Mouse (Mus musculus) embryonic facial prominence, embryonic 15.5 days (tissue): ENCODE measurements around the gene Mycn. TPM values are rescaled to one million over a fixed set of nuclear protein-coding genes. Genes with fewer than 3 reads are reported as not detected.

ENCODE experiments used
- ATAC-seq: fragments of 200-750 bp; cut with Nextera tagmentation; 2 replicates; pipeline ENCODE4 v1.8.0; 2017; ENCODE audit warnings: low read depth, moderate TSS enrichment; ENCODE audit not compliant: insufficient number of reproducible peaks, low FRiP score, low TSS enrichment
- H3K27ac ChIP-seq: fragments of 300-500 bp; sonication (generic); replicated peaks from 2 replicates; pipeline ENCODE4 v1.5.1; 2015; ENCODE audit warnings: mild to moderate bottlenecking, inconsistent platforms
- H3K27me3 ChIP-seq: fragments of 300-500 bp; sonication (generic); 2 replicates; pipeline ENCODE4 v1.6.1; 2015; ENCODE audit warnings: inconsistent platforms
- H3K36me3 ChIP-seq: fragments of 300-500 bp; sonication (generic); 2 replicates; pipeline ENCODE4 v1.6.1; 2015; ENCODE audit warnings: mild to moderate bottlenecking, inconsistent platforms
- H3K4me1 ChIP-seq: fragments of 300-500 bp; sonication (generic); 2 replicates; pipeline ENCODE4 v1.6.1; 2015; ENCODE audit warnings: inconsistent platforms
- H3K4me2 ChIP-seq: fragments of 300-500 bp; sonication (generic); replicated peaks from 2 replicates; pipeline ENCODE4 v1.6.1; 2015; ENCODE audit warnings: mild to moderate bottlenecking, inconsistent platforms
- H3K4me3 ChIP-seq: fragments of 300-500 bp; sonication (generic); replicated peaks from 2 replicates; pipeline ENCODE4 v1.5.1; 2015; ENCODE audit warnings: mild to moderate bottlenecking, inconsistent platforms
- H3K9ac ChIP-seq: fragments of 300-500 bp; sonication (generic); 2 replicates; pipeline ENCODE4 v1.6.1; 2015; ENCODE audit warnings: inconsistent platforms
- H3K9me3 ChIP-seq: fragments of 300-500 bp; sonication (generic); replicated peaks from 2 replicates; pipeline ENCODE4 v1.6.1; 2016; ENCODE audit warnings: inconsistent platforms
- WGBS: fragments of 180-500 bp; shearing (Covaris S2); methylation state at CpG from one replicate; pipeline ENCODE4 v1.1.7; 2015; 5-methylcytosine and 5-hydroxymethylcytosine counted together
- polyA plus RNA-seq: library from polyadenylated mRNA; unstranded; fragments of >200 nt; fragmentation: Nextera tagmentation; extraction: Ambion mirVana; gene quantifications from 2 replicates; pipeline ENCODE4 v1.2.1, GENCODE M21; 2015

The Mycn gene
- polyA plus RNA-seq: 26.8 and 27.6 TPM in 2 replicates

DNA sequence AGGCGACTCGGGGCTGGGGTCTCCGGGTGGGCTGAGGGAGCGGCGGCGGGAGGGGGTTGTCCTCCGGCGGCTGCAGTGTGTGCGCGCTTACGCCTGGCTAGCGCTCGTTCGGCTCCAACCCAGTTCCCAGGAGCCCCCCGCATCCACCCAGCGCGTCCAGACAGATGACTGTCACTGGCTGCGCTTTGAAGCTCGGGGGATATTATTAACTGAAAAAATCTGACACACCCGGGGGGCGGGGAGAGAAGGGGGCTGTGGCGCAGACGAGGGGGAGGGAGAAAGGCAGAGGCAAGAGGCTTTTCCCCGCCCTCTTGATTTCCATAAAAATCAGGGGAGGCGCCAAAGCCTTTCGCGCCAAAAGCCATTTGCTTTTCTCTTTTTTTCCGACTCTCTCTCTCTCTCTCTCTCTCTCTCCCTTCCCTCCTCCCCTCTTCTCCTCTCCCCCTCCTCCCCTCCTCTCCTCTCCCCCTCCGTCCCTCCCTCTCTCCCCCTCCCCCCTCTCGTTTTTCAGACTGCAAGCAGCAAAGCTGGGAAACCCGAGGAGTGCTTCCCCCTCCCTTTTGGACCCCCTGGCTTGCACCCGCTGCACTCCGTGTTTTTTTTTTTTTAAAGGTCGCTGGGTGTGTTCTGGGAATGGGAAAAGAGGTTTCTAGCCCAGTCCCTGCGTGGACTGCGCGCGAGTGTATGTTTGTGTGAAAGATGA is at the start of gene Mycn:
Gene Mycn (minus strand): TSS at position 254 of the 703 bp plus-strand sequence.
- Histone ChIP-seq H3K4me2 (peak within 1 kb of the TSS; percentile 89), H3K4me3 (peak within 1 kb of the TSS; percentile 71), H3K36me3 (no peaks in the 10 kb centered on the region), H3K9me3 (no peaks in the 10 kb centered on the region), H3K4me1 (peaks cover 40% of the 10 kb centered on the region), H3K27ac (peak within 1 kb of the TSS; percentile 86), H3K9ac (peak within 1 kb of the TSS; percentile 55), H3K27me3 (peaks cover 3% of the 10 kb centered on the region; the same call in 1 of the 2 replicates)
- peak; percentile 67 for ATAC-seq
- under 1% methylated on average over 38 of the region's 38 CpGs for WGBS

DNA sequence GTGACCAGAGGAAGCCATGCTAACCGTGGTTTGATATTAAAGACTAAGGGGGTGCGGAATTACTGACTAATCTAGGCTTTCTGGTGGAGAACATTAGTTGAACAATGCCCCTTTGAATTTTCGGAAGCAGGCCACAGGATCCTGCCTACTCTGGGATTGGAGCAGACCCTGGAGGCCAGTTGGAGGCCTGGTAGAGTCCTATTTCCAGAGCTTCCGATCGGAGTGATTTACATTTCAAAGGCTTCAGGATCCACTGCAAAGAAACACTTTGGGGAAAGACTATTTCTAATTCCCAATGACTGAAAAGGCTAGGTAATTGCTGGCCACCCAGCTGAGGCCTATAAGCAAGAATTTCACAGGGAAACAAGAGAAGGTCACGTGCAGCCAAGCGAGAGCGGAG is 45.7 kb upstream of the Mycn start:
- 69% methylated on average over 8 of the region's 8 CpGs for WGBS
- Histone ChIP-seq H3K4me2 (no peak overlapping the region), H3K4me3 (no peak overlapping the region), H3K9me3 (no peaks in the 10 kb centered on the region), H3K36me3 (no peaks in the 10 kb centered on the region), H3K9ac (no peak overlapping the region), H3K27me3 (no peaks in the 10 kb centered on the region), H3K27ac (no peak overlapping the region), H3K4me1 (no peaks in the 10 kb centered on the region)
- no peak for ATAC-seq

DNA sequence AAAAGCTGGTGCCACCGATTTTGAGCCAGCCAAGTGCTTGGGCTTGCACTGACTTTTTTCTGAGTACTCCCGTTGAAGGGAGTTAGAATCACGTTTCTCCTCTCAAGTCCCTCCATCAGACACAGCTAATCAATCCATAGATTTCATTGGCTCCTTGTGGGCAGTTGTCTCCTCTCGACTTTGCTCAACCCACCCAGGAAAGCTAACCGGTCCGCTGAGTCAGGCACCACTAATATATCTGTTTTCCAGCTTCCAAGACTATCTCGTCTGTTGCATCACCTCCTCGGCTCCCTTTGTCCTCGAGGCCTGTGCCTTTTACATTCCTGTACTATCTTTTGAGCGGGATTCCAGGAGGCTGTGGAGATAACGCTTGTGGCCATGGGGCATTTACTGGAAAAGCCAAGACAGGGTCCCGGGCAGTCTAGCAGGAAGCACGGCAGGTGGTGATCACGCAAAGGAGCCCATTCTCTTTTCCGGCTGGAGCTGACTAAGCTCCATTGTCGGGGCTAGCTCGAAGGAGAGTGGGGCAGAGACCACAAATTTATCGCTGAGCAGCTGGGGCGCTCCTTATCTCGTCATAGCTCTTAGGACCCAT is 45.0 kb upstream of the Mycn start:
- 76% methylated on average over 20 of the region's 20 CpGs for WGBS
- no peaks in the 10 kb centered on the region for H3K4me1 ChIP-seq
- ATAC-seq: no peak

DNA sequence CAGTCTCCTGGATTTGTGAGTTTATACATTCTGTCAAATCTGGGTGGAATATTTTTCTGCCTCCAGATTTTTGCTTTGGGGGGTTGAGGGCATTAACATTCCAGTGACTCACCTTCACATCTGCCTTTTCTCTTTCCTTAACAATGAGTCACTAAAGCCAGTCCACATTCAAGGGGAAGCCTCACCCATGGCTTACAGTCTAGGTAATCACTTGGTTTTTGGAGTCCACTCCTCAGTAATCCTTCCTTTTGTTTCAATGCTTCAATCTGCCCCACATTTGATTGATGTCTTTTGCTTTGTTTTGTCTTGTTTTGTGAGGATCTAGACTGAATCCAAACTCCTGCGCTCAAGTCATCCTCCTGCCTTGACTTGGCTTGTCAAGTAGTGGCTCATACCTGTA is 41.3 kb upstream of the Mycn start:
- Histone ChIP-seq H3K4me1 (no peaks in the 10 kb centered on the region), H3K4me2 (no peak overlapping the region), H3K27me3 (no peaks in the 10 kb centered on the region), H3K4me3 (no peak overlapping the region), H3K9me3 (no peaks in the 10 kb centered on the region), H3K9ac (no peak overlapping the region), H3K27ac (no peak overlapping the region), H3K36me3 (no peaks in the 10 kb centered on the region)
- 75% methylated on average over 1 of the region's 1 CpGs for WGBS
- ATAC-seq: no peak

More for the DNA sequence above, 45.0 kb upstream of the Mycn start:
- H3K36me3 ChIP-seq: no peaks in the 10 kb centered on the region
- no peaks in the 10 kb centered on the region for H3K9me3 ChIP-seq
- H3K27me3 ChIP-seq: no peaks in the 10 kb centered on the region
- H3K27ac ChIP-seq: no peak overlapping the region
- H3K4me2 ChIP-seq: no peak overlapping the region
- H3K9ac ChIP-seq: no peak overlapping the region
- no peak overlapping the region for H3K4me3 ChIP-seq

DNA sequence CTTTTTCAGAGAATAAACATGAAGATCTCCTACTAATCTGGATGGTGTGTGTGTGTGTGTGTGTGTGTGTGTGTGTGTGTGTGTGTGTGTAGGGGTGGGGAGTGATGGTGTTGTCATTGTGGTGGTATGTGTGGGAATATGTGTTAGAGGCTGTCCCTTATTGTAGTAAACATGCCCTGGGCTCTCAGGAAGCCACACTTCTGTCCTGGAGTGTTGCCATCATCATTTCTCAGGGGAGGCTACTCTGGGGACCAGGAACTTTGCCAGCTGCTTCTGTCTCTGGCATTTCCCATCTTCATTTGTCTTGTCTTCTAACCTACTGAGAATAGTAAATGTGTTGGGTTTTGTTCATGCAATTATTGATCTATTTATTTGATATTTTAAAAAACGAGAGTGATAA is 33.7 kb upstream of the Mycn start:
- Histone ChIP-seq H3K4me3 (no peak overlapping the region), H3K9me3 (no peaks in the 10 kb centered on the region), H3K36me3 (no peaks in the 10 kb centered on the region), H3K9ac (no peak overlapping the region), H3K4me1 (peaks cover 13% of the 10 kb centered on the region), H3K27me3 (no peaks in the 10 kb centered on the region), H3K27ac (no peak overlapping the region), H3K4me2 (no peak overlapping the region)
- WGBS: 78% methylated on average over 1 of the region's 1 CpGs
- ATAC-seq: no peak

DNA sequence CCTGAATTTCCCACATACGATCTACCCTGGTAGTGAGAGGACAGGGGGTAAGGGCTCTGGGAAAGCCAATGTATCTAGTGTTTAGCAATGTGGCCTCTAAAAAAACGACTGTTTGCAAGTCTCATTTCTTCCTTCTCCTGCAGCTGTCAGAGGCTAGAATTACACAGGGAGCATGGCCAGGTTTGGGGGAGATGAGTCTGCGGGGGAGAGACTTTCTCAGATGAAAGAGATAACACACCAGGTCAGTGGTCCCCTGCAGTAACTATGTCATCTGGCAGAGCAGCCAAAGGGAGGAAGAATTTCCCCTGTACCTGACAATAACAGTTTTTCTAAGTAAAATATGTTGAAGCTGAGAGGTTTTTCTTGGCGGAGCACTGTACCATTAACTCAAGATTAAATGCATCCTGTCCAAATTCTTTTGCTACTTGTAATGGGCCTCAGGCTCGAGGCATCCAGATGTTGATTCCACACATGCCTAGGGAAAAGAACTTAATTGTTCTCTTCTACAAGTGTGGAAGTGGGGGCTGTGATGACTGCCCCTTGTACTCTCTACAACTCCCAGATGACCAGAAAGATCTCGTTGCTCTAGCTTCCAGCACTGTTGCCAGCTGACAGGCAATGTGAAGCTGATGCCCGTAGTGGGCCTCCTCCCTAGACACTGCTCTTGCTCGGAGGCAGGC is 31.2 kb upstream of the Mycn start:
- ATAC-seq: peak; percentile 69

DNA sequence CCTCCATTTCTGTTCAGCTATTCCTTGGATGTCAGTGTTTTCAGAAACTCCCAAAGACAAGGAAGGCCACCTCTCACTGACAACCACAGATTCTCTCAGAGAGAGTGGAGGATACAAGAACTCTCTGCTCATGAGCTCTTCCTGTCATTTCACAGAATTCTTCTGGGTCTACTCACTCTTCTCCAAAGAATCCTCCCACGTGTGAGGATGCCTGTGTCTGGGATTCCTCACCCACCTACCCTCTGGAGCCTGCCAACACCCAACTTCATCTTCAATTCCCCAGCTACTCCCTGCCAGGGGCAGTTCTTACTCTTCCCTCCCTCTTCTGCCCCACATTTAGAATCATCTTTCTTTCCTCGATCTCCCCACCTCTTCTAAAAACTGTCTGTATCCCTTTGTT is 26.2 kb upstream of the Mycn start:
- no peak overlapping the region for H3K27ac ChIP-seq
- ATAC-seq: no peak
- H3K27me3 ChIP-seq: no peaks in the 10 kb centered on the region
- no peak overlapping the region for H3K9ac ChIP-seq
- no peak overlapping the region for H3K4me3 ChIP-seq
- H3K36me3 ChIP-seq: no peaks in the 10 kb centered on the region
- H3K4me1 ChIP-seq: peaks cover 8% of the 10 kb centered on the region
- no peak overlapping the region for H3K4me2 ChIP-seq
- 68% methylated on average over 2 of the region's 2 CpGs for WGBS
- no peaks in the 10 kb centered on the region for H3K9me3 ChIP-seq

More for the DNA sequence above, 31.2 kb upstream of the Mycn start:
- WGBS: 15% methylated on average over 8 of the region's 8 CpGs
- Histone ChIP-seq H3K9ac (no peak overlapping the region), H3K9me3 (no peaks in the 10 kb centered on the region), H3K27ac (no peak overlapping the region), H3K4me3 (no peak overlapping the region), H3K27me3 (no peaks in the 10 kb centered on the region), H3K4me1 (peaks cover 13% of the 10 kb centered on the region), H3K36me3 (no peaks in the 10 kb centered on the region), H3K4me2 (no peak overlapping the region)

DNA sequence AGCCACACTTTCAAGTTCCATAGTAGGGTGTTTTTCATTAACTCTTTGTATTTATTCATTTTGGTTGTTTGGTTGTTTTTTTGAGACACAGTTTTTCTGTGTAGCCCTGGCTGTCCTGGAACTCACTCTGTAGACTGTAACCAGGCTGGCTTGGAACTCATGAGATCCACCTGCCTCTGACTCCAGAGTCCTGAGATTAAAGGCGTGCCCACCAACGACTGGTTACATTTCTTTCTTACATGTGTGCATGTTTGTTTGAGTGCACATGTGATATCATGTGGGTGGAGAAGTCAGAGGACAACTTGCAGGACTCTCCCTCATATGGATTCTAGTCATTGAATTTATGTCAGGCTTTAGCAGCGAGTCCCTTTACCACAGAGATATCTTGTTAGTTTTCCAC is 23.1 kb upstream of the Mycn start:
- no peaks in the 10 kb centered on the region for H3K9me3 ChIP-seq
- no peak for ATAC-seq

DNA sequence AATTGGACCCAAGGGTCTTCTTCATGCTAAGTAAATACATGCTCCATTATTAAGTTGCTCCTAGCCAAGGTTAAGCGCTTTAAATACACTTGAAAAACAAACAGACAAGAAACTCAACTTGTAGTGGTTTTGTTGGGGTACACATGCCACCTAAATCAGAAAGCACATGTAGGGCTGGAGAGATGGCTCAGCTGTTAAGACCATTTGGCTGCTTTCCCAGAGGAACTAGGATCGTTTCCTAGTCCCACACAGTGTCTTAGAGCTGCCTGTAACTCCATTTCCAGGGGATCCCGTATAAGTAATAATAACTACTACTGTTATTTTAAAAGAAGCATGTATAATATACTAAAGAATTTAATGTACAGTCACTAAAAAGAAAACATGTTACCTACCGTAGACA is 5.9 kb upstream of the Mycn start:
- H3K4me2 ChIP-seq: no peak overlapping the region
- no peak overlapping the region for H3K4me3 ChIP-seq
- H3K9ac ChIP-seq: no peak overlapping the region
- no peak overlapping the region for H3K27ac ChIP-seq
- no peaks in the 10 kb centered on the region for H3K4me1 ChIP-seq
- H3K36me3 ChIP-seq: no peaks in the 10 kb centered on the region
- H3K27me3 ChIP-seq: peaks cover 3% of the 10 kb centered on the region; the same call in 1 of the 2 replicates
- WGBS: 68% methylated on average over 4 of the region's 4 CpGs
- no peaks in the 10 kb centered on the region for H3K9me3 ChIP-seq
- ATAC-seq: no peak

More for the DNA sequence above, 23.1 kb upstream of the Mycn start:
- 81% methylated on average over 3 of the region's 3 CpGs for WGBS
- Histone ChIP-seq H3K27ac (no peak overlapping the region), H3K9ac (no peak overlapping the region), H3K4me3 (no peak overlapping the region), H3K4me1 (no peaks in the 10 kb centered on the region), H3K36me3 (no peaks in the 10 kb centered on the region), H3K27me3 (no peaks in the 10 kb centered on the region), H3K4me2 (no peak overlapping the region)

DNA sequence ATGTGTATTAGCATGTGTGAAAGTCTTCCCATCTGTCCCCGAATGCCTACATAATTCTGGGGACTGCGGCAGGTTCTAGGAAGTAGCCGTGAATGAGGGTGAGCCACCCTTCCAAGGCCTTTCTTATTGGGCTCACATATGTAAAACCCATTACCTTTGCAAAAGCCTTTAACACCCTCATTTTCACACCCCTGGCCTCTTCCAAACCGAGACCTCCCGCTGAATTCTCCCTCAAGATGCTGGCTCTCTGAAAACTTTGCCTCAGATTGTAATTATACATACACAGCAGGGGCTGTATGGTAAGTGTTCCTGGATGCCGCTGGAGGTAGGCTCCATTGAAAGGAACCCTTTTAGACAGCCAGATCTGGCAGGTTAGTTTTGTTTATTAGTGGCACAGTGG is 1.6 kb upstream of the Mycn start:
- no peak overlapping the region for H3K4me3 ChIP-seq
- WGBS: 43% methylated on average over 6 of the region's 6 CpGs
- no peak overlapping the region for H3K4me2 ChIP-seq
- ATAC-seq: no peak
- peaks cover 25% of the 10 kb centered on the region for H3K4me1 ChIP-seq
- no peaks in the 10 kb centered on the region for H3K36me3 ChIP-seq
- H3K9ac ChIP-seq: no peak overlapping the region
- no peak overlapping the region for H3K27ac ChIP-seq
- peaks cover 3% of the 10 kb centered on the region; the same call in 1 of the 2 replicates for H3K27me3 ChIP-seq
- no peaks in the 10 kb centered on the region for H3K9me3 ChIP-seq

DNA sequence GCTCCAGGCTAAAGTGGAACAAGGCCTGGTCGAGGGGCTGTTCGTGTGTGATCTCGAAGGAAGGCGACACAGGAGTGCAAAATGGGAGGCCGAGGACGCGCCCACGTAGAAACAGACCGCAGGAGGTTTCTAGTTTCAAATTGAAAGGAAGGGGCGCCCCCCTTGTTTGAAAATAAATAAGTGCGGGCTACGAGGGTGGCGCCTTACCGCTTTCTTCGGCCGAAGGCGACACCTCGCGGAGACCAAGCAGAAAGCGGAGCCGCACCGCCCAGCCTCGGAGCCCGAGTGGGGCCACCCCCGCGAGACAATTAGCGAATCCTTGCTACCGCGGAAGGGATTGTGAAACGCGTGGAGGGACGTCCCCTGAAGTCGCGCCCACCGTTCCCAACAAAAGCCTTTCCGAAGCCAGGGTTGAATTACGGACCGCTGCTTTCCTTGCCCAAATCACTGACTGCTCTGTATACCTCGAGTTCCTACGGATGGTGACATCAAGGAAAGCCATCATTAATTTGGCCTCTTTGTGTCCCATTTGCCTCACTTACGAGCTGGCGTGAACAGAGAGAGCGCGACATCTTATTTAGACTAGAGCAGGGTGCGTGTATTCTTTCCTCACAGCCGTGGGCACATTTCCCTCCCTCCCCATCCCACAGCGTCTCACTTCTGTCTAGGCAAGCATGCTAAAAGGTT is 793 bp upstream of the Mycn start:
- Histone ChIP-seq H3K4me1 (peaks cover 33% of the 10 kb centered on the region), H3K4me3 (peak overlapping the region; percentile 71), H3K4me2 (peak overlapping the region; percentile 89), H3K36me3 (no peaks in the 10 kb centered on the region), H3K27me3 (peaks cover 3% of the 10 kb centered on the region; the same call in 1 of the 2 replicates), H3K9me3 (no peaks in the 10 kb centered on the region), H3K27ac (peak overlapping the region; percentile 86), H3K9ac (peak overlapping the region; percentile 23; the same call in 1 of the 2 replicates)
- ATAC-seq: peak; percentile 61
- under 1% methylated on average over 47 of the region's 47 CpGs for WGBS
